Mouse (Mus musculus) regulatory T cell (primary cell): ENCODE results near the gene 4930447C04Rik.

Experiments used
- in situ Hi-C: fragments of 300-600 bp; cut with MboI, MseI; formaldehyde crosslinking; loops from one replicate; pipeline ENCODE4 v1.15.1; 2025; ENCODE audit warnings: high pct_unique_total_duplicates

4930447C04Rik gene

DNA sequence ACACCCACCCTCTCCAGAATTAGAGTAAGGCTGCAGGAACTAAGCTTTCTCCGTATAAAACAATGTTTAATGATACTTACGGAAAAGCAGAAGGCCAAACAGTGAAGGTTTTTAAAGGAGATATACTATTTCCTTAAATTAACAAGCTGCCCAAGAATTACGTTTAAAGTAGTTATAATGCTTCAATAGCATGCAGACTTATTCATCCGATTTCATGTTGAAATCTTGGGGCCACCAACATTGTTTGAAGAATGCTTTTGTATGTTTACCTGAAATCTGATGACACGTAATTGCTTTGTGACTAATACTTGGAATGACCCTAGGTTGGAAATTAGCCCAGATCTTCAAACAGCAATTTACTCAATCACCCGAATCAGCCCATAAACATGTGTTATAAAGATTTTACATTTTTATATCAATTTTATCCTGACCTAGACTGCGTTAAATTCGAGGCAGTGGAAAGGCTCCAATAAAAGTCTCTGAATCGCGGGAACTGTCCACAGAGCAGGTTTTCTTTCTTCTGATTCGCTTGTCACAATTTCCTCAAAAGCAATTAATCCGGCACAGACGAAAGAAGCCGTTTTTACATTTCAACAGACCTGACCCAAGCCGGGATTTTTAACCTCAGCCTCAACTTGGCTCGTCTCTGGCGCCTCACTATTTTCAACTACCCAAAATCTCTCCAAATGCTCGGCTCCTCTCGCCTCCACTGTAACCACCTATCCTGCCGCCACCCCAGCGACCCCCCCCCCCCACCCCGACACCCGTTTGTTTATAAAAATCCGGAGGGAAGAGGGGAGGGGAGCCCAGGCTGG lies 4.0 kb upstream of the 4930447C04Rik start:
- in situ Hi-C loops: no loop called here

DNA sequence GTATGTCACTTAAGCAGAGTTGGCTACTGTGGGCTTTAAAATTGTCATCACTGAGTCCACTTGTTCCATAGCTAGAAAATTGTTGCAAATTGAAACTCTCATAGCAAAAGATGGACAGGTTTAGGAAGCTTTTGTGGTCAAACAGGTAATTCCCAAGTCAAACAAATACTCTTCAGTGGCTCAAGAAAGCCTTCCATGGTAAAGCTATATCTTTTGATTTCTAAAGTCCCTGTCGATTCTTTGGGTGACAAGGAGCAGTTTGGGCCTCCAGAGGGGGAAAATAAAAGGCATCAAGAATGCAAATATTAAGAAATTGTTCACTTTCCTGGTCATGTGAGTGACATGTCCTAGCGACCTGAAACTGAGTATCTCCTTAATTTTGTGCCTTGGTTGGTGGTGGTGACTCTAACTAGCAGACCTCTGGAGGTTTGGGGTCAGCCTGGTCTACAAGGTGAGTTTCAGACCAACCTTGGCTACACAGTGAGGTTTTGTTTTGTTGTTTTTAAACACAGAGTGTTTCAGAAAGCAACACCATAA lies 3.1 kb upstream of the 4930447C04Rik start:
- in situ Hi-C loops: no loop called here

DNA sequence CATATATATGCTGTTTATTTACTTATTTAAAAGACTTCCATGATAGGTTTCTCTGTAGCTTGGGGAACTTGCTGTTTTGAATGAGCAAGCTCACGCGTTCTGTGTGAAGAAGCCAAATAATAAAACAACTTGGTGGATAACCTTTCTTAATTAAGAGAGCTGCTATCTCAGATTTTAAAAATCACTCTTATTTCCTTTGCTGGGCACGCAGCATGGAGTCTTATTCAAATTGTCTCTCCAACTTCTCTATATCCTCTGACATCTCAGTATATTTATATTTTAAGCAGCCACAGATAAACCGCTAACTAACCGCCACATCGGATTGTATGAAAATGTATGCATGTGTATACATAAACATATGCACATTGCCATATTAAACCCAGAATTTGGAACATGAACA lies 1.6 kb upstream of the 4930447C04Rik start:
- in situ Hi-C loops: no loop called here

DNA sequence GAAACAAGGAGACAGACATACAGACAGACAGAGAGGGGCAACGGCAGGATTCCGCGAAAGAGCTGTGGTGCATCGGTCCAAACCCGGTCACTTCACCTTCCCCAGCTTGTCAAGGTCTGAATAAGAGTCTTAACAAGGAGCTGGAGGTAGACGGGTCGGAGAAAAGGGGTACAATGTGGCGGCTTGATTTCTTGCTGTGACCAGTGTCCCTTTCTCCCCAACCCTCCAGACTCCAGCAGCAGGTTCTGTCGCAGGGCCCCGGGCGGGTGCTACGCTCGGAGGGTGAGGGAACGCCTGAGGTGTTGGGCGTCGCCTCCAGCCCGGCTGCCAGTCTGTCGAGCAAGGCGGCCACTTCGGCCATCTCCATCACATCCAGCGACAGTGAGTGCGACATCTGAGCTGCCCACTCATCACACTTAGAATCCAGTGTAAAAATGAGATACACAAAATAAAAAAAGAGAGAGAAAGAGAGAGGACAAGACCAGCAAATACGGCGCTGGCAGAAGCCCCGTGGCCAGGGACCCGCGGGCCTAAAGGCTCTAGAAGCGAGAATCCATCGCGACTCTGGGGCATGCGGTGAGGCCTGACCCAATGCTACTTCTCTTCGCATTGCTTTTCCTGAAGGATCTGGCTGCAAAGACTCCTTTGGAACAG lies 951 bp upstream of the 4930447C04Rik start:
- in situ Hi-C loops: no loop called here

DNA sequence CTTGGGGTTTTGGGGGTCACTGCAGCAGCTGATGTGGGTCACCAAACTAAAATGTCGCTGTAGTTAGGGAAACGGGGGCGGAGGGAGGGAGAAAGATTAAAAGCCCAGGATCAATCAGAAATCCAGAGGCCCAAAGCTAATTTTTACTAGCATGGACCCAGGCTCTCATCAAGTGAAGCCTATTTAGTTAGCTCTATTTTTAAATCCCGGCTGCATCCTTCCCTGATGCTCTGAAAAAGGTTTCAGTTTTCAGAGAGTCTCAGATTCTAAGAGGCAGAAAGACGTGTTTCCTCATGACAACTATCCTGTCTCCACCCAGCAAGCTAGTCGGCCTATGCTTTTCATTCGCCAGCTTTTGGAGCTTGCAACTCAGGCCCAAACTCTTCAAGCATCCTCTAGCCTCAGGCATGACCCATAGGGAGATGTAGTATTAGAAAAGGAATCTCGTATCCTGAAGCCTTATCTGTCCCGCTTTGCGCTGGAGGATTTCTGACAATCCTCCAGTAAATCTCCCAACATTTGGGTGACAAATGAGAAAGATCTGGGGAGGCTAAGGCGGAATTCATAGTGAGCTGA lies 336 bp upstream of the 4930447C04Rik start:
- in situ Hi-C loops: no loop called here

DNA sequence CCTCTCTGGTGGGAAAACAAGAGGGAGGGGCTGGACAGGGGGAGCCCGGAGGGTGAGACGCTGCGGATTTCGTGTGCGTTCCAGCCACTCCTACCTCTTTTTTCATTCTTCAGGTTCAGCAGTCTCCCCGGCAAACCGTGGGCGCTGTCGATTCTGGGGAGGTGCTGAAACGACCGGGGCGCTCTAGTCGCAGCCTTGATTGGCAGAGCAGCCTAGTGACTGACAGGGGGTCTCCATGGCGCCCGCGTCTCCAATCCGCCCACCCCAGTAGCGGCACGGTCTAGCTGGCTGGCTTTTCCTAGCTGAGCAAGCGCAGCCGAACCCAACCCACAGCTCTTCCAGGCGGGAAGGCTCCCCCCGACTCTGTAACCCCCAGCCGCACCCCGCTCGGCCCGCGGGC lies 958 bp downstream of the 4930447C04Rik start, which contains the start of gene Six6:
Gene Six6 (plus strand): TSS at position 277 of the 400 bp plus-strand sequence.
- in situ Hi-C loops: no loop called here

DNA sequence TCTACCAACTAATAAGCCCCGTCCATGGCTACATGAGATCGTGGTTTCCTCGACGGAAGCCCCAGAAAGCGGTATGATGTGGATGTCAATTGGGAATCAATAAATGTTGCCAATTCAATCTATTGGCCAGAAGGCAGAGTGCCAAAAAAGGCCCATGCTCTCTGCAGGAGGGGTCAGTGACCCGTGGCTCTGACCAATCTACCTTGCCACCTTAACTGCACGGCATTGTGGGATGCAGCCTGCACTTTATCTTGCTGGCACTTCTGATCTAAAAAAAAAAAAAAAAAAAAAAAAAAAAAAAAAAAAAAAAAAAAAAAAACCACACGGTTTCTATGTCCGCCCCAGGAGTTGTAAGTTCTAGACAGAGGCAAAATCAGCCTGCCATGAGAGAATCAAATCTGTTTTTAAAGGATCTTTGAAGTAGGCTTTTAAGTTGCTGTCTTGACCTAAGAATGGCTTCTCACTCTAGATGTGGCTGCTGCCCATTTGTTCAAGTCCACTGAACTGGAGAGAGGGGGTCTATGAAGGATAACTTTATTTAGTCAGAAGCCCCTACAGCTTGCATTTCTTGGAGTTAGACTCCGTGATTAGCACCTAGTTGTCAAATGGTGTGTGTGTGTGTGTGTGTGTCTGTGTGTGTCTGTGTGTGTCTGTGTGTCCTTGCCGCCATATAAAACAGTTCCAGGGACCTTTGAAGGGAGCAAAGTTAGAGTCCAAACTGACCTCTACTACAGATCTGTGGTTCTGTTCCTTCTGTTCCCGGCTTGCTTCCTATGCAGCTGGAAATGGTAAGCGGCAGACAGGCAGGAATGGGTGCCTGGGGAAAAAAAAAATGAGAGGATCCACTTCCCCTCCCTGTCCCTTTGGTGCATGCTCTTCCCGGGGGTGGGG lies 1.7 kb downstream of the 4930447C04Rik start:
- in situ Hi-C loops: no loop called here

DNA sequence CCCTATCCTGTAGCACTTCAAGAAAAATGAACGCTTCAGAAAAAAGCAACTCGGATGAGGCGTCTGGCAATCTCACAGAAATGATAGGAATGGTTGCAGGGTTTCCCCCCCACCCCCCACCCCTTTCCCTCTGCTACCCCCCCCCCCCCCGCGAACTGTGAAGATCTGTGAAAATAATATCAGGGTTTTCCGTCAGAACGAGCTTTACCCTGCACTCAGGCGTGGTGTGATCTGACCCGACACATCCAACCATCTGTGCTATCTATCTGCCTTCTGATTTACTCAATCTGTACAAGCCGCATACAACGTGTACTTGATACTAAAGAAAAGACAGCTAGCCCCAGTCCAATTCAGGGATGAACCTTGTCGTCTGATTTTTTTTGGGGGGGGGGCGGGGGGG lies 2.4 kb downstream of the 4930447C04Rik start:
- in situ Hi-C loops: no loop called here

DNA sequence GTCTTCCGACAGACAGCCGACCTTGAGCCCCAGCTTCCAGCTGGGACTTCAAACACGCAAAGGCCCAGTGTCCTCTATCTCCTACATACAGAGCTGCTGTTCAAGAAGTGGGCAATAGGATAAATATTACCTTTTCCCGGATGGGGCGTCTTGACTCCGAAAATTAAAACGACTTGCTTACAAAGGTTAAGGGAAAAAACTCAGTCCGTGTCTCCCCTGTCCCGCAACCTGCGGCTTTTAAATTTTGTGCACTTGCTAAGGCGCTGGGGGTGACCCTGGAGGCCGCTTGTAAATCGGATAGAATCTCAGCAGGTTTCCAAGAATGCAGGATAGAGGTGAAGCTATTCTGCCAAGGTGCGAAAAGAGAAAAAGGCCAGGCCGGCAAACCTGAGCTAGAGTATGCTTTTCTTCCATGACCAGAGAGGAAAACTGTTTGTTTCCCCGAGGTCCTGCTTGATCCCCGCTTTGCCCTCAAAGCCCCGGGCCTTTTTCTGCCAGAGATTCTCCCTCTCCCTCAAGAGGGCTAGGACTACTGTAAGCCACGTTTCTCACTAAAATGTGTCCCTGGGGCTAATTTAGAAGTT lies 2.9 kb downstream of the 4930447C04Rik start:
- in situ Hi-C loops: no loop called here

DNA sequence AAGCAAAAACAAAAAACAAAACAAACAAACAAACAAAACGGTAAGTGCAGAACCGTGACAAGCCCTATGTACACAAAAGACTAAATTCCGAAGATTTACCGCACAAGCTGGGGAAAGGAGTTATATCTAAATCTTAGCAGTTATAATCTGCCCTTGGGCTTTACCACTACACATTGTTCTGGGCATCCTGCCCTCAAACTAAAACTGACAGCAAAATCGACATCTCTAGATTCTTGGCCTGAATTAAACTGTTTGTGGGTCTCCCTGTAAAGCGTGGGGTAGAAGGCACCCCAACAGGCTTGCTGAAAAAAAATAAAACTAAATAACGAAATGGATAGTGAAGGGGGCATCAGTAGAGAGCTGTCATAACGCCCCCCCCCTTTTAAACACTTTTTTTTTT lies 3.8 kb downstream of the 4930447C04Rik start:
- in situ Hi-C loops: no loop called here

DNA sequence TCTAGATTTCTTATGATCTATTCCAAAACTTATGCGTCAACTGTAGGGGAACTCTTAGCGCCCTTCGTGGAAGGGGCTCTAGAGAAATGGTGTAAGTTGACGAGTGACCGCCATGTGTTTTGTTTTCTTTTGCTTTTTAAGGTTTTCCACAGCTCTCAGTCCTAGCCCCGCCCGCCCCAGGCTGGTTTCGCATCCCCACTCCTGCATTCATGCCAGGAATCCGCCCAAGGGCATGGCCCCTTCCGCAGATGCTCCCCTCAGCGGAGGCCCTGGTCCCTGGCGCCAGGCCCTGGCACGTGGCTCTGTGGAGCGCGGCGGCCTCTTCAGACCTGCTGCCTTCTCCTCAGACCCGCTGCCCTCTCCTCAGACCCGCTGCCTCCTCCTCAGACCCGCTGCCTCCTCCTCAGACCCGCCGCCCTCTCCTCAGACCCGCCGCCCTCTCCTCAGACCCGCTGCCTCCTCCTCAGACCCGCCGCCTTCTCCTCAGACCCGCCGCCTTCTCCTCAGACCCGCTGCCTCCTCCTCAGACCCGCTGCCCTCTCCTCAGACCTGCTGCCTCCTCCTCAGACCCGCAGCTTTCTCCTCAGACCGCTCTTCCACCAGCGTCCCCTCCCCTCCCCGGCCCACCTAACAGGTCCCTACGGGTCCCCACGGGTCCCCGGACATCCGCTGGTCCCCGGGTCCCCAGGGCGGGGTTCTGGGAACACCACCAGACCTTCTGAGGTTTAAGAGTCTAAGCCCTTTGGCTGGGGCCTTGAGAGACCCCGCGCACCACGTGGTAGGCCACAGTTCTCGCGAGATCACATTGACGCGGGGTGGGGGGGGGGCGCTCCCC lies 23.2 kb downstream of the 4930447C04Rik start:
- in situ Hi-C loops: no loop called here

DNA sequence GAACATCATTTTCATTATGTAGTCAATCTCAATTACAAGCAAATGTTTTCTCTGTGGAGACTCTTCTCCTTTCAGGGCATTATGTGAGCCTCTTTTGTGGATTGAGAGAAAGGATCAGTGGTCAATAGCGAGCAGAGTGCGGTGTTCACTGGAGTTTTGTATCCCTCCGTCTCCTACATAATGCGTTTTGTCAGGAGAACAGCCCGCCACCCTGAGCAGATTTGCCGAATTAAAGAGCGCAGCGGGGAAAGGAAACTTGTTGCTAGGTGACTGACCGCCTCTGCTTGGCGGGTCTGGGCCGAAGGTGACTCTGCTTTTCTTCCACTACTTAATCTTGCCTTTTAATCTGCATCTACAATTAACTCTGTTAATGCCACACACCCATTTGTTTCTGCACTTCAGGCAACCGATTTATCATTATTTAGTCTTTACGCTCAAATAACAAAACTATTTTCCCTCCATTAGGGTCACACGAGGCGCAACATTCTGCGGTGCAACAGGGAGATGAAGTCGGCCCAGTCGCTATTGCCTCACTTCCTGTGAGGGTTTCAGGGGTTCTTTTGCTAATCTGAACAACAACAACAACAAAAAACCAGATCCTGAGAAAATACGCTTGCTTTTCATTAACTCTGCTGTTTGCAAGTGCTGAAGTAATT lies 86.1 kb downstream of the 4930447C04Rik start:
- in situ Hi-C loops: no loop called here

DNA sequence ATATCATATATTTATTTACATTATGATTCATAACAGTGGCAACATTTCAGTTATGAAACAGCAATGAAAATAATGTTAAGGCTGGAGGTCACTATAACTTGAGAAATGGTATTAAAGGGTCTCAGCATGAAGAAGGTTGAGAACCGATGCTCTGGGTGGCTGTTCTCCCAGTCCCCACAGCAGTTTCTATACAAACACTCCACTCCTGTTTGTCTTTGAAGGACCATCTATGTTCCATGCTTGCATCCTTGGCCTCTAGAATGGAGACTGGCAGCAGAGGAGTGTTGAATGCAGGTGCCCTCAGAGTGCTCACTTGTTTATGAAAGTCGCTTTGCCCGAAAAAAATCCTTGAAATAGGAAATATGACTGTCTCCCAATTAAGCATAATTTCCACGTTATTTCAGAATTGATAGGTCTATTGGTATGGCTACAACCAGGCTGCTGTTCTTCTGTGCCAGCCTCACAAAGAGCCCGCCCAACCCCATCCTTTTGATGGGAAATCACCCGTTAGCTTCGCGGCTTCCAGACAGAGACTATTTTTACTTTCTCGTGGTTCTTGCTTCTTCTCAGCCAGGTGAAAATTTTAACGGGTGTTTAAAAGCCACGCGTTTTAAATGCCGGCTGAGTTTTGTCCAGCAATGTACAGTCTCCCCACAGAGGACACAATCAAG lies 87.0 kb downstream of the 4930447C04Rik start:
- in situ Hi-C loops: no loop called here

DNA sequence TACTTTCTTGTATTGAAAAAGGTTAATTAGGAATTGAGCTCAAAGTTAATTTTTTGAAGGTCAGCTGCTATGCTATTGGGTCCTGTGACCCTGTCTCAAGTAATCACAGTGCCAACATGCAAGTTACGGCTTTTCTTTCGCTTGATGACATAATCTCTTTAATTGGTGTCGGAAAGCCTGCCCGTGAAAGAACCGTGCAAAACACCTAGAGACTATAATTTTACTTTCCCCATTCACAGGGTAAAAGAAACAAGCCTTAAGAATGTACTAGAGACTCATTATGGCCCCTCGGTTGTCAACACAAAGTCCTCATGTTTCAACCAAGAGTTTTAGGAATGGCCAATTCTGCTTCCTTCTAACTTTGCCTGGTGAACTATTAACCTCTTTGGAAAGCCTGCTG lies 88.3 kb downstream of the 4930447C04Rik start:
- in situ Hi-C loops: no loop called here

DNA sequence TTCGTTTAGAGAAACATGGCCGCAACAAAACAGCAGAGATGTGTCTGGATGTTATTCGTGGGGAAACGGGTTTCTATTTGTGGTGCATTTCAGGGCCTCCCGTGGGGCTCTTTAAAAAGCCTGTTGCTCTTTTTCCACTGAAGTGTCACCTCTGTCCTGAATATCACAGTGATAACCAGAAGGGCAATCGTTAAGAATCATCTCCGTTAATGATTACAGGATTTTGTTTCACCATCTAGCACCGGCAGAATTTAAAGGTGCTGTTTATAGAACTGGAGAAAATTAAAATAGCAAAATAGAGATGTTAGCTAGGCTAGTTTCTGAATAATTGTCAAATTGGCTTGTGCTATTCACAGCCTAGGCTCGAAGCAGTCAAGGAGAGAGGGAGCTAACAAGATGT lies 90.4 kb downstream of the 4930447C04Rik start:
- in situ Hi-C loops: no loop called here

DNA sequence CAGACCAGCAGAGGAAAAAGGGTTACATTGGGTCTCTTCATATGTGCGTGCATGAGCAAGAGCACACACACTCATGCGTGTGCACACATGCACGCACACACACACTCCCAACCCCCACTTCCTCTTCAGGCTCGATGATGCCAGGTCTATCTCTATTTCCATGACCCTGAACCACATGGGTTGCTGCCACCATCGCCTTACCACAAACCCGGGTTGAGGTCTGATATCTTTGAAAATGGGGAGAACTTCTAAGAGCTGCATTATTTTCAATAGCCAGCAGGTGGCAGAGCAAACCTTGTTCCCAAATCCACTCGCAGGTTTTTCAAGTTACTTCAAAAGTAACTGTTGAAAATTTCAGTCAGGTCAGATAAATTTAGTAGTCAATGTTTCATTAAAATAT lies 92.8 kb downstream of the 4930447C04Rik start:
- in situ Hi-C loops: loop anchor here (10.0 kb wide), 1 partner anchor 667 kb away; no protein-coding TSS in a partner anchor

DNA sequence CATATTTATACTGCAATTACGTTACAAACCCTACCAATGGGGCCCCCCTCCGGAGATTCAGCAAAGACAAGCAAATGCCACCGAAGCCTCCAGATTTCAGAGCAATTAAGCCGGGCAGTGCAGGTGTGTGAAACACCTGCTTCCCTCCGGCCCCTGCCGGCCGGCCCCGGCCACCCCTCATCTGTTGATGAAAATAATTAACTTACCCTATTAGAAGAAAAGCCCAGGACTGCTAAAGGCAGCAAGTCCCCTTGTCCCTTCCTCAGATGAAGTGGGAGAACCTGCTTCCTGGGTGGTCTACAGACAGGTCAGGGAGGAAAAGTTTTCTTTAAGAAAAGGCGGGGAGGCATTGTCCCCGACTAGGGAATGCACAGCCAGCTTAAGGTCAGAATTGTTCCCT lies 94.6 kb downstream of the 4930447C04Rik start:
- in situ Hi-C loops: loop anchor here (10.0 kb wide), 1 partner anchor 669 kb away; no protein-coding TSS in a partner anchor

DNA sequence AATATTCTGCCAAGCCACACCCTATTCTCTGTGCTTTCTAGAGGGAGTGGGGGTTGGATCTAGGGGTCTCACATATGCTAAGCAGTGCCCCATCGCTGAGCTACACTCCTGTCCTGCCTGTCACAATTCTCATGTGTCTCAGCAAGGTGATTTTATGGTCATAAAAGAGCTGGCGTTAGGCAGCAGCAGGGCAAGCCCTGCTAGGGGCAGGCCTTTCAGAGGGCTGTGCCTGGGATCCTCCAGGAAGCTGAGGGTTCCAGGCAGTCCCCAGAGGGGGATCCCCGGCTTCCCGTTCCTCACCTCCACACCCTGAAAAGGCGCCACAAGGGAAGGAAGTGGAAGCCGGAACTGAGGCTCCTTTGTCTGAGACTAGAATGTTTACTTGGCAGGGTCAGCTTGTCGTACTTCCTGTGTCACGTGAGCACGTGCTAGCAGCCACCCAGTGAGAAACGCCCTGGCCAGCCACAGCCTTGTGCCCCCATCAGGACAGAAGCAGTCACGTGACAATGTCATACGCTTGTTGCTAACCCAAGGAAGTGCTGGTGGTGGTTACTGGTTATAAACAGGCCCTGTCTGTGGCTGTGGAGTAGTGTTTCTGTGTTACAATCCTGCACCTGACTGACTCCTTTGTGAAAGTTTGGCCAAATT lies 96.5 kb downstream of the 4930447C04Rik start:
- in situ Hi-C loops: loop anchor here (5.0 to 10.0 kb wide), 2 partner anchors 128 to 671 kb away; no protein-coding TSS in a partner anchor
